ENCODE assay signal across 8 mouse cellular contexts in genomic region chr11:70763936-70764808, GRCm38 (mm10). TPM values are rescaled to one million over a fixed set of nuclear protein-coding genes. Genes with fewer than 3 reads are reported as not detected.
DNase-seq lines count a peak whose midpoint lies in the region; ATAC-seq and TF ChIP-seq lines count a peak whose summit lies in the region.

Gene Zfp3, plus strand, starts transcription at chr11:70764209.

- TF ChIP-seq CTCF in gastrocnemius, adult 2 months (IDR thresholded peaks at IDR 0.05): no peak
- TF ChIP-seq CTCF in hindbrain, postnatal 0 days (IDR thresholded peaks at IDR 0.05; ENCODE audit: low read depth): no peak

- peak within 1 kb of the TSS; percentile 75 for H3K9ac ChIP-seq in hindbrain, postnatal 0 days (replicated peaks; ENCODE audit: low read length)

- under 1% methylated on average over 75 of the region's 78 CpGs for WGBS in hindbrain, postnatal 0 days

- ATAC-seq in common myeloid progenitor, adult 5-6 weeks (replicated peaks; ENCODE audit: low read depth, poor library complexity, severe bottlenecking): peak; percentile 81
- peak; percentile 93 for ATAC-seq in hindbrain, postnatal 0 days
- ATAC-seq in megakaryocyte, adult 5-6 weeks (ENCODE audit: poor library complexity, severe bottlenecking): peak; percentile 93

- H3K4me1 ChIP-seq in hindbrain, postnatal 0 days (ENCODE audit: insufficient read depth, low read length): peaks cover 12% of the 10 kb centered on the region; the same call in 1 of the 2 replicates

- no peaks in the 10 kb centered on the region for H3K27me3 ChIP-seq in hindbrain, postnatal 0 days (ENCODE audit: insufficient read depth, low read length)

- no peaks in the 10 kb centered on the region for H3K9me3 ChIP-seq in hindbrain, postnatal 0 days (ENCODE audit: low read length)

- peak within 1 kb of the TSS; percentile 90 for H3K4me3 ChIP-seq in gastrocnemius, adult 2 months
- peak within 1 kb of the TSS; percentile 60 for H3K4me3 ChIP-seq in hindbrain, postnatal 0 days (ENCODE audit: low read length)

- peak within 1 kb of the TSS; percentile 79 for H3K4me2 ChIP-seq in hindbrain, postnatal 0 days (ENCODE audit: low read depth, low read length)

- intact Hi-C loops in gastrocnemius, adult 2 months (cut with DNase I): no loop called here

- peak within 1 kb of the TSS; percentile 95 for H3K27ac ChIP-seq in gastrocnemius, adult 2 months
- peak within 1 kb of the TSS; percentile 90 for H3K27ac ChIP-seq in hindbrain, postnatal 0 days

- peak; percentile 40 for DNase-seq in WW6 (ENCODE audit: low read depth, low spot score)
- peak; percentile 91 for DNase-seq in gastrocnemius, adult 2 months
- DNase-seq in hindbrain, postnatal 0 days (ENCODE audit: low spot score): peak; percentile 89
- peak; percentile 68 to 85 for DNase-seq in left cerebral cortex, adult 8-10 months (ENCODE audit: low spot score in 2 of 2)
- peak; percentile 80 to 87 for DNase-seq in right cerebral cortex, adult 2 months (ENCODE audit: low spot score in 2 of 2)
- DNase-seq in urinary bladder, postnatal 10 days (ENCODE audit: low spot score): peak; percentile 19

- 0 out of 2 replicates have a peak, but pooled peaks cover 5% of the 10 kb centered on the region for H3K36me3 ChIP-seq in hindbrain, postnatal 0 days (ENCODE audit: insufficient read depth, low read length)

RNA-seq across cellular contexts. Expression of gene Zfp3, which starts in this region (rescaled TPM):
- total RNA-seq in common myeloid progenitor, adult 5-6 weeks (2017): 2.3 and 4.2 TPM in 2 replicates
- 10 to 100 TPM; 10.7 to 10.8 TPM for total RNA-seq in gastrocnemius, adult 2 months (2021)
- 6.8 and 9.8 TPM in 2 replicates for total RNA-seq in hindbrain, postnatal 0 days (2014; rRNA removed)
- polyA plus RNA-seq in hindbrain, postnatal 0 days (2015; fragmentation: Nextera tagmentation; extraction: Ambion mirVana): 10.2 and 11.2 TPM in 2 replicates
- 10 to 100 TPM; 16.7 to 20.5 (median 20.0) TPM for total RNA-seq in left cerebral cortex, adult 8-10 months (2022)
- 1.9 and 4.8 TPM in 2 replicates for total RNA-seq in megakaryocyte, adult 5-6 weeks (2015)
- 2.1 and 2.8 TPM in 2 replicates for total RNA-seq in megakaryocyte, adult 5-6 weeks (2017)

Comparison
In these comparisons a context has a peak if more than half of its experiments do, and no peak if none do; other contexts are left out.
1. Peak in every context shown above with its lines: DNase-seq, ATAC-seq, H3K4me3 ChIP-seq and H3K27ac ChIP-seq.
2. DNase-seq: peak in every context shown above with its lines; median percentile 91 in gastrocnemius, adult 2 months; 89 in hindbrain, postnatal 0 days; 84 in right cerebral cortex, adult 2 months; 76 in left cerebral cortex, adult 8-10 months; 40 in WW6; 19 in urinary bladder, postnatal 10 days.